Mouse (Mus musculus) layer of hippocampus, adult 18-20 months (tissue): ENCODE measurements at regions not wholly inside any gene's neighbourhood (a gene's known extent, or its start where the extent isn't known, plus 50 kb on each side); places are given as distances from the start of the nearest gene placed in this dataset.

Experiments used
- DNase-seq, 2 experiments: peaks; one replicate each; pipeline ENCODE4 v3.0.0; 2022; ENCODE audit warnings: low spot score in 2 of 2

GRCm38 (mm10) chr1:169157496-169157895 is 373.8 kb downstream of the Nuf2 start:
- DNase-seq, result no peak

- DNase-seq, result no peak
These were observed 374.4 kb downstream of the Nuf2 start for GRCm38 (mm10) chr1:169156875-169157274.

- peak; percentile 58 to 76 for DNase-seq
These were observed 375.5 kb downstream of the Nuf2 start for GRCm38 (mm10) chr1:169155484-169156459.

GRCm38 (mm10) chr1:169142216-169142615 is 389.0 kb downstream of the Nuf2 start:
- no peak for DNase-seq

GRCm38 (mm10) chr1:169140056-169140455 is 391.2 kb downstream of the Nuf2 start:
- DNase-seq, result no peak

GRCm38 (mm10) chr1:169139507-169139906 is 391.8 kb downstream of the Nuf2 start:
- DNase-seq, result no peak

- no peak for DNase-seq
These were observed 392.1 kb downstream of the Nuf2 start for GRCm38 (mm10) chr1:169139184-169139486.

- no peak for DNase-seq
These were observed 392.7 kb downstream of the Nuf2 start for GRCm38 (mm10) chr1:169138404-169139183.

GRCm38 (mm10) chr1:169135542-169135941 is 395.7 kb downstream of the Nuf2 start:
- no peak for DNase-seq

- no peak for DNase-seq
These were observed 427.6 kb downstream of the Nuf2 start for GRCm38 (mm10) chr1:169103669-169104068.

- no peak for DNase-seq
These were observed 428.2 kb downstream of the Nuf2 start for GRCm38 (mm10) chr1:169103113-169103512.

GRCm38 (mm10) chr1:169099221-169099620 is 432.0 kb downstream of the Nuf2 start:
- DNase-seq, result peak in 1 of 2 experiments; percentile 18

GRCm38 (mm10) chr1:169096737-169097136 is 434.5 kb downstream of the Nuf2 start:
- no peak for DNase-seq

GRCm38 (mm10) chr1:169093602-169094354 is 437.5 kb downstream of the Nuf2 start:
- DNase-seq, result peak in 1 of 2 experiments; percentile 55

- no peak for DNase-seq
These were observed 445.2 kb downstream of the Nuf2 start for GRCm38 (mm10) chr1:169086032-169086431.

GRCm38 (mm10) chr1:169080686-169081085 is 450.6 kb downstream of the Nuf2 start:
- peak in 1 of 2 experiments; percentile 51 for DNase-seq

- no peak for DNase-seq
These were observed 454.0 kb downstream of the Nuf2 start for GRCm38 (mm10) chr1:169077228-169077627.

- DNase-seq, result no peak
These were observed 455.3 kb downstream of the Nuf2 start for GRCm38 (mm10) chr1:169076006-169076405.

GRCm38 (mm10) chr1:169071366-169071765 is 459.9 kb downstream of the Nuf2 start:
- no peak for DNase-seq

- DNase-seq, result no peak
These were observed 461.6 kb downstream of the Nuf2 start for GRCm38 (mm10) chr1:169069647-169070046.

GRCm38 (mm10) chr1:169066795-169067194 is 464.5 kb downstream of the Nuf2 start:
- DNase-seq, result no peak
